ENCODE assay signal across 26 mouse cellular contexts in the genomic region with DNA sequence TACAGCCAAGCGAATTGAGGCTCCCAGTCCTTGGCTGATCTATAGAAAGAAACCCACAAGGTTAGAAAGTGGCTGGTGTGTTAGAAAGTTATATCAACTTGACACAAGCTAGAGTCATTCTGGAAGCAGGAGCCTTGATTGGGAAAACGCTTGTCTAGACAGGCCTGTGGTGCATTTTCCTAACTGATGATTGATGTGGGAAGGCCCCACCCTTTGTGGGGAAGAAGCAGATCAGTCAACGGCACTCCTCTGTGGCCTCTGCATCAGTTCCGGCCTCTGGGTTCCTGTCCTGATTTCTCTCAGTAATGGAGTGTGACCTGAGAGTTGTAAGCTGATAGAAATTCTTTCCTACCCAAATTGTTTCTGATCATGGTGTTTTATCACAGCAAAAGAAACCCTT. TPM values are rescaled to one million over a fixed set of nuclear protein-coding genes. Genes with fewer than 3 reads are reported as not detected.
A peak's percentile ranks its signal among the peaks of the same experiment; 100 is the strongest.
DNase-seq lines count a peak whose midpoint lies in the region; ATAC-seq lines count a peak whose summit lies in the region.
"Had no signal": no experiment of that assay in that cellular context is flagged by ENCODE, and none has a peak within 500 bp of the region (broad histone marks: within the 10 kb centered on the region; RNA-seq: fewer than 3 reads in every experiment).

No protein-coding gene starts in this region.

- H3K4me2 ChIP-seq in heart, embryonic 12.5 days = no peak overlapping the region
- H3K4me2 ChIP-seq: forebrain, embryonic 15.5 days; hindbrain, embryonic 12.5 days had no signal

- intact Hi-C loops in heart, postnatal 36 days (cut with DNase I) = no loop called here

- no peak overlapping the region for H3K9ac ChIP-seq in heart, embryonic 12.5 days
- H3K9ac ChIP-seq: forebrain, embryonic 15.5 days; hindbrain, embryonic 12.5 days had no signal

- H3K4me1 ChIP-seq in heart, embryonic 12.5 days (replicated peaks) = peaks cover 40% of the 10 kb centered on the region
- H3K4me1 ChIP-seq: forebrain, embryonic 15.5 days; hindbrain, embryonic 12.5 days had no signal

- no peaks in the 10 kb centered on the region for H3K9me3 ChIP-seq in heart, embryonic 12.5 days (replicated peaks)
- H3K9me3 ChIP-seq: forebrain, embryonic 15.5 days; hindbrain, embryonic 12.5 days; limb, embryonic 10.5 days had no signal

- H3K4me3 ChIP-seq in heart, embryonic 12.5 days = no peak overlapping the region
- H3K4me3 ChIP-seq: erythroblast, embryonic 14.5 days; forebrain, embryonic 15.5 days; hindbrain, embryonic 12.5 days; limb, embryonic 10.5 days had no signal

- 0 out of 2 replicates have a peak overlapping the region, but pooled peaks have one; percentile 28 for H3K27ac ChIP-seq in heart, embryonic 12.5 days (ENCODE audit: poor library complexity, severe bottlenecking)
- H3K27ac ChIP-seq: forebrain, embryonic 15.5 days; hindbrain, embryonic 12.5 days; limb, embryonic 10.5 days had no signal

- 31% methylated on average over 4 of the region's 4 CpGs for WGBS in heart, embryonic 12.5 days

- no peak for DNase-seq in heart, postnatal 36 days
- peak; percentile 27 for DNase-seq in thymus, postnatal 14 days
- no peak for DNase-seq in thymus, postnatal 10 days (ENCODE audit: low spot score in 2 of 2)
- DNase-seq in lung, postnatal 10 days = peak; percentile 57
- no peak for DNase-seq in right cerebral cortex, postnatal 36 days (ENCODE audit: low spot score in 2 of 2)
- DNase-seq in kidney, postnatal 4 days = no peak
- DNase-seq: adrenal gland, postnatal 10 days; B cell, adult 2 months; cerebellum, adult 11 months; cerebellum, postnatal 10 days; embryo, embryonic 11 days; gastrocnemius, postnatal 14 days; heart, adult 18-20 months; heart, postnatal 10 days; kidney, adult 8-10 months; kidney, postnatal 14 days; layer of hippocampus, adult 9-11 months had no signal

- no peaks in the 10 kb centered on the region for H3K27me3 ChIP-seq in heart, embryonic 12.5 days (replicated peaks)
- H3K27me3 ChIP-seq: forebrain, embryonic 15.5 days; hindbrain, embryonic 12.5 days; Patski had no signal

- no peak for ATAC-seq in heart, embryonic 12.5 days (ENCODE audit: insufficient number of reproducible peaks, low FRiP score)
- ATAC-seq: activated CD4-positive, CD25-positive, alpha-beta regulatory T cell, adult 4 months; forebrain, embryonic 15.5 days; Patski had no signal

- peaks cover 3% of the 10 kb centered on the region; the same call in 1 of the 2 replicates for H3K36me3 ChIP-seq in heart, embryonic 12.5 days
- H3K36me3 ChIP-seq: forebrain, embryonic 15.5 days; hindbrain, embryonic 12.5 days had no signal

RNA-seq across cellular contexts. Expression of a gene that starts 4.3 kb away (rescaled TPM):
- 0.27 and 0.46 TPM in 2 replicates for polyA plus RNA-seq in heart, embryonic 12.5 days (2016; fragmentation: Nextera tagmentation; extraction: Ambion mirVana)
- under 1 TPM; 0.24 to 0.25 TPM for total RNA-seq in heart, postnatal 36 days (2021)
- total RNA-seq: liver, adult 2 months; megakaryocyte-erythroid progenitor cell, adult 5-6 weeks had no signal
- polyA plus RNA-seq: erythroblast, embryonic 14.5 days; hindbrain, embryonic 12.5 days; Patski had no signal

Comparison
In these comparisons a context has a peak if more than half of its experiments do, and no peak if none do; other contexts are left out.
1. DNase-seq: peak in thymus, postnatal 14 days (single experiment) and lung, postnatal 10 days (single experiment); none in heart, postnatal 36 days (0 of 2), thymus, postnatal 10 days (0 of 2), right cerebral cortex, postnatal 36 days (0 of 2) and kidney, postnatal 4 days (0 of 2).